Mouse (Mus musculus) kidney, postnatal 0 days (tissue): ENCODE data around the gene Epha1. TPM values are rescaled to one million over a fixed set of nuclear protein-coding genes. Genes with fewer than 3 reads are reported as not detected.

Source experiments
- ATAC-seq: fragments of 200-750 bp; cut with Nextera tagmentation; replicated peaks from 2 replicates; pipeline ENCODE4 v1.8.0; 2017; ENCODE audit warnings: low read depth, moderate number of reproducible peaks, moderate TSS enrichment, moderate library complexity; ENCODE audit not compliant: low FRiP score
- DNase-seq: peaks from one replicate; pipeline ENCODE4 v3.0.0-alpha.2; 2016; ENCODE audit warnings: low spot score
- H3K27ac ChIP-seq: fragments of 300-500 bp; sonication (generic); 2 replicates; pipeline ENCODE4 v1.5.1; 2014; ENCODE audit warnings: mild to moderate bottlenecking
- H3K27me3 ChIP-seq: fragments of 300-500 bp; sonication (generic); 2 replicates; pipeline ENCODE4 v1.6.1; 2014; ENCODE audit warnings: low read length, mixed read lengths; ENCODE audit not compliant: insufficient read depth
- H3K36me3 ChIP-seq: fragments of 300-500 bp; sonication (generic); 2 replicates; pipeline ENCODE4 v1.6.1; 2014; ENCODE audit warnings: low read length, mixed read lengths; ENCODE audit not compliant: insufficient read depth
- H3K4me1 ChIP-seq: fragments of 300-500 bp; sonication (generic); replicated peaks from 2 replicates; pipeline ENCODE4 v1.6.1; 2014; ENCODE audit warnings: antibody characterized with exemption, low read length, mixed read lengths; ENCODE audit not compliant: insufficient read depth
- H3K4me2 ChIP-seq: fragments of 300-500 bp; sonication (generic); 2 replicates; pipeline ENCODE4 v1.6.1; 2014; ENCODE audit warnings: mild to moderate bottlenecking, low read length, moderate library complexity, mixed read lengths
- H3K4me3 ChIP-seq: fragments of 300-500 bp; sonication (generic); replicated peaks from 2 replicates; pipeline ENCODE4 v1.5.1; 2014; ENCODE audit warnings: low read depth, low read length
- H3K9ac ChIP-seq: fragments of 300-500 bp; sonication (generic); 2 replicates; pipeline ENCODE4 v1.6.1; 2014; ENCODE audit warnings: low read depth, low read length
- H3K9me3 ChIP-seq: fragments of 300-500 bp; sonication (generic); replicated peaks from 2 replicates; pipeline ENCODE4 v1.6.1; 2016; ENCODE audit warnings: low read length, inconsistent platforms, mixed read lengths
- CTCF ChIP-seq: IDR thresholded peaks from 2 replicates; pipeline ENCODE4 v1.5.1; 2016; ENCODE audit warnings: antibody characterized with exemption, low read depth, mild to moderate bottlenecking, moderate library complexity
- WGBS: fragments of 180-500 bp; shearing (Covaris S2); extraction: QIAGEN DNeasy Blood & Tissue Kit; methylation state at CpG from one replicate; pipeline ENCODE4 v1.1.7; 2014; 5-methylcytosine and 5-hydroxymethylcytosine counted together
- polyA plus RNA-seq: library from polyadenylated mRNA; unstranded; fragments of >200 nt; fragmentation: Nextera tagmentation; extraction: Ambion mirVana; gene quantifications from 2 replicates; pipeline ENCODE4 v1.2.1, GENCODE M21; 2015

The Epha1 gene
- polyA plus RNA-seq, 1 experiment from 2014 or later: 6.6 TPM

- no peaks in the 10 kb centered on the region; the same call in 1 of the 2 replicates for H3K4me1 ChIP-seq
- no peak overlapping the region for H3K4me3 ChIP-seq
- DNase-seq: no peak
- no peaks in the 10 kb centered on the region for H3K9me3 ChIP-seq
- no peaks in the 10 kb centered on the region for H3K27me3 ChIP-seq
- no peak overlapping the region for H3K9ac ChIP-seq
- H3K27ac ChIP-seq: no peak overlapping the region
- no peak for TF ChIP-seq CTCF
- no peak overlapping the region for H3K4me2 ChIP-seq
- no peak for ATAC-seq
- WGBS: 77% methylated on average over 3 of the region's 3 CpGs
- no peaks in the 10 kb centered on the region for H3K36me3 ChIP-seq
These were observed 25.2 kb upstream of the Epha1 start for GRCm38 (mm10) chr6:42398285-42398684.

DNA sequence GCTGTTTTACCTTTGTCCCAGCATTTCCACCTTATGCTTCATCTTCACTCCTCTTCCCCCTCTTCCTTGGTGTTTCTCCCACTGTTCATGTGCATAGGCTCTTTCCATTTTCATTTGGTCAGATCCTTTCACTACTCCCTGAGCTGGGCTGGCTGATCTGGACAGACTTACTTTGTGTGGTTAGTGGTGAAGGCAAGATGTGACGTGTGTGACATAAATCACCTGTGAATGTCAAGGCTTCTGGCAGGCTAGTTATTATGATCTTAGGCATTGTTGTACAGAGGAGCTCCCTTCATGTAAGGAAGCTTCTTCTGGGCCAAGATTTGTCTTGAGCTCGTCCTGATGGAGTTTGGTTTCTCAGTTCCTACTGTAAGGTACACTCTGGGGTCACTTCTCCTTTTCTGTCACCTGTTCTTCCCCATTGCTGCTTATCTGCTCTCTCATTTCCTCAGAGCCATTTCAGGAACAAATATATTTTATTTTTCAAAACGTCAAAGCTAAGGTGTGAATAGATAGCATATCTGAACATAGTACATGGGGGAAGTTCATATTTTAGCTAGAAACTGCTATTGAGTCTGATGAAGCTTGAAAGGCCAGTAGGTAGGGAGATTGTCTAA, 24.1 kb upstream of the Epha1 start:
- DNase-seq: no peak
- H3K9me3 ChIP-seq: no peaks in the 10 kb centered on the region
- H3K27me3 ChIP-seq: no peaks in the 10 kb centered on the region
- H3K4me2 ChIP-seq: no peak overlapping the region
- no peak overlapping the region for H3K27ac ChIP-seq
- ATAC-seq: no peak
- no peak for TF ChIP-seq CTCF
- 63% methylated on average over 3 of the region's 3 CpGs for WGBS
- no peaks in the 10 kb centered on the region for H3K36me3 ChIP-seq
- no peak overlapping the region for H3K9ac ChIP-seq
- H3K4me3 ChIP-seq: no peak overlapping the region
- H3K4me1 ChIP-seq: no peaks in the 10 kb centered on the region; the same call in 1 of the 2 replicates

DNA sequence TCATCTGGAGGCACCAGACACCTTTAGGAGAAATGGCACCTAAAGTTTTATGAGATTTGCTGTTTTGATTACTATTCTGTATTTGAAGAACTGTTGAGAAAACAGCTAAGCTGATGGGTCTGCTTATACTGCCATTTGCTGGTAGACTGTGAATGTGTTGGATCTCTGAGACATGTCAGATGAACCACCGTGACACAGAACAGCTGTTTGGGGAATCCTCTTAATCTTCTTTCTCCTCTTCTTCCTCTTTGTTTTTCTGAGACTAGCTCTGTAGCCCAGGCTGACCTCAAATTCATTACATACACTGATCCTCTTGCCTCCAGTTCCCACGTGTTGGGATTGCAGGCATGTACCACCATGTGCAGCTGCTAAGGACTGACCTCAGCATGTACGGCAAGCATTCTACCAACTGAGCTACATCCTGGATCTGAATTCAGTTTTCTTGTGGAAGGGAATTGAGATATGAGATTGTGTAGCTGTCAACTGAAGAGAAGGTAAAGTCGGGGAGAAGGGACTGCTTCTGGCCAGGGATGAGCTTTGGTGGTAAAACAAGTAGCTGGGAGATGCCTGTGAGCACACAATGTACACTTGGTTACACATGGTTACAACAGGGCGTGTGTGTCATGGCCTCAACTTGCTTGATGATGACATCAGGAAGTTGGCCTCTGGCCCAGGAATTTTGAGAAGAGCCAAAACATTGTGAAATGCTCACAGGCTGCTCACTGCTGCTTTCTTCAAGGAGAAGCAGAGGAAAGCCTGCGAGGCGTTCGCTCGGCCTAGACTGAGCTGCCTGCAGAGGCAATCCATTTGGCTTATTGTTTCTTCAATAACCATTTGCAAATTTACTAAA, 23.1 kb upstream of the Epha1 start:
- Histone ChIP-seq H3K9me3 (no peaks in the 10 kb centered on the region), H3K27ac (peak overlapping the region; percentile 13; the same call in 1 of the 2 replicates), H3K4me2 (no peak overlapping the region), H3K4me1 (no peaks in the 10 kb centered on the region; the same call in 1 of the 2 replicates), H3K36me3 (no peaks in the 10 kb centered on the region), H3K27me3 (no peaks in the 10 kb centered on the region), H3K9ac (no peak overlapping the region), H3K4me3 (no peak overlapping the region)
- TF ChIP-seq CTCF: no peak
- peak; percentile 75 for DNase-seq
- 47% methylated on average over 9 of the region's 9 CpGs for WGBS
- peak; percentile 47; the same call in 1 of the 2 replicates for ATAC-seq

GRCm38 (mm10) chr6:42391796-42392330, 18.8 kb upstream of the Epha1 start:
- peak; percentile 76; the same call in 1 of the 2 replicates for ATAC-seq
- TF ChIP-seq CTCF: no peak
- no peak overlapping the region for H3K27ac ChIP-seq

DNA sequence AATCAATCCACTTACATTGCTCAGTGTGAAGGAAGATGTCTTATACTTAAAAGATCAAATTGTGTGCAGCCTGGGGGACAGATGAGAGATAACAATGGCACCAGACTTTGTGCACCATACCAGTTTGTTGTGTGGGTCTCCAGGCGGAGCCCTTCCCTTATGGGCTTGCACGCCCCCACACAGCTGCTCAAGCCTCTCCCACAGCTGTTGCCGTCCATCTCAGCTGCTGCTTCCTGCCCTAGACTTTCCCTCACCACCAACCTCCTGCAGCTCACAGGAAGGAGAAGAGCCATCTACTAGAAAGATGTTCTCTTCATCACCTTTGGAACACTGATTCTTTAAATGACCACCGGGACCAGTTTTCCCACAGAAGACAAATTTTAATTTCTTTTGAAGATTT, 12.6 kb upstream of the Epha1 start:
- no peak for TF ChIP-seq CTCF
- no peak for DNase-seq
- no peak overlapping the region for H3K27ac ChIP-seq
- WGBS: 54% methylated on average over 4 of the region's 4 CpGs
- H3K9ac ChIP-seq: no peak overlapping the region
- no peaks in the 10 kb centered on the region for H3K27me3 ChIP-seq
- no peak overlapping the region for H3K4me2 ChIP-seq
- no peaks in the 10 kb centered on the region for H3K36me3 ChIP-seq
- H3K9me3 ChIP-seq: no peaks in the 10 kb centered on the region
- no peak overlapping the region for H3K4me3 ChIP-seq
- no peak for ATAC-seq
- H3K4me1 ChIP-seq: peaks cover 5% of the 10 kb centered on the region; the same call in 1 of the 2 replicates

More at GRCm38 (mm10) chr6:42391796-42392330, 18.8 kb upstream of the Epha1 start:
- H3K9ac ChIP-seq: no peak overlapping the region
- no peak overlapping the region for H3K4me3 ChIP-seq
- H3K4me2 ChIP-seq: no peak overlapping the region
- no peaks in the 10 kb centered on the region; the same call in 1 of the 2 replicates for H3K4me1 ChIP-seq
- H3K36me3 ChIP-seq: no peaks in the 10 kb centered on the region
- no peaks in the 10 kb centered on the region for H3K27me3 ChIP-seq
- peak; percentile 77 for DNase-seq
- no peaks in the 10 kb centered on the region for H3K9me3 ChIP-seq
- 18% methylated on average over 2 of the region's 2 CpGs for WGBS

GRCm38 (mm10) chr6:42383360-42383759, 10.3 kb upstream of the Epha1 start:
- DNase-seq (no peak), ATAC-seq (no peak)
- no peak overlapping the region for H3K9ac ChIP-seq
- no peak overlapping the region for H3K27ac ChIP-seq
- no peak overlapping the region for H3K4me2 ChIP-seq
- peaks cover 5% of the 10 kb centered on the region; the same call in 1 of the 2 replicates for H3K4me1 ChIP-seq
- no peaks in the 10 kb centered on the region for H3K9me3 ChIP-seq
- no peak overlapping the region for H3K4me3 ChIP-seq
- no peaks in the 10 kb centered on the region for H3K36me3 ChIP-seq
- no peaks in the 10 kb centered on the region for H3K27me3 ChIP-seq
- TF ChIP-seq CTCF: no peak
- 84% methylated on average over 5 of the region's 5 CpGs for WGBS
